Mouse (Mus musculus) forebrain, embryonic 16.5 days (tissue): ENCODE measurements around the gene Lifr. TPM values are rescaled to one million over a fixed set of nuclear protein-coding genes. Genes with fewer than 3 reads are reported as not detected.

Experiments
- ATAC-seq: fragments of 200-750 bp; cut with Nextera tagmentation; 2 replicates; pipeline ENCODE4 v1.8.0; 2017; ENCODE audit warnings: mild to moderate bottlenecking, moderate library complexity
- H3K27ac ChIP-seq: fragments of 300-500 bp; sonication (generic); 2 replicates; pipeline ENCODE4 v1.5.1; 2014; ENCODE audit warnings: low read length, control low read depth
- H3K27me3 ChIP-seq: fragments of 300-500 bp; sonication (generic); replicated peaks from 2 replicates; pipeline ENCODE4 v1.6.1; 2014; ENCODE audit warnings: low read length; ENCODE audit not compliant: control insufficient read depth, insufficient read depth
- H3K36me3 ChIP-seq: fragments of 300-500 bp; sonication (generic); 2 replicates; pipeline ENCODE4 v1.6.1; 2014; ENCODE audit not compliant: control insufficient read depth, insufficient read depth
- H3K4me1 ChIP-seq: fragments of 300-500 bp; sonication (generic); replicated peaks from 2 replicates; pipeline ENCODE4 v1.6.1; 2014; ENCODE audit warnings: low read length; ENCODE audit not compliant: control insufficient read depth, insufficient read depth
- H3K4me2 ChIP-seq: fragments of 300-500 bp; sonication (generic); 2 replicates; pipeline ENCODE4 v1.6.1; 2014; ENCODE audit warnings: mild to moderate bottlenecking, low read length, control low read depth
- H3K4me3 ChIP-seq: fragments of 300-500 bp; sonication (generic); replicated peaks from 2 replicates; pipeline ENCODE4 v1.5.1; 2014; ENCODE audit warnings: mild to moderate bottlenecking, low read length, control low read depth
- H3K9ac ChIP-seq: fragments of 300-500 bp; sonication (generic); replicated peaks from 2 replicates; pipeline ENCODE4 v1.6.1; 2014; ENCODE audit warnings: low read depth, low read length, control low read depth
- H3K9me3 ChIP-seq: fragments of 300-500 bp; sonication (generic); 2 replicates; pipeline ENCODE4 v1.6.1; 2016; ENCODE audit warnings: low read length; ENCODE audit not compliant: control insufficient read depth
- WGBS: fragments of 180-500 bp; shearing (Covaris S2); extraction: QIAGEN DNeasy Blood & Tissue Kit; methylation state at CpG from one replicate; pipeline ENCODE4 v1.1.7; 2014; 5-methylcytosine and 5-hydroxymethylcytosine counted together
- polyA plus RNA-seq: library from polyadenylated mRNA; unstranded; fragments of >200 nt; fragmentation: Nextera tagmentation; extraction: Ambion mirVana; gene quantifications from 2 replicates; pipeline ENCODE4 v1.2.1, GENCODE M21; 2015

Lifr gene
- 7.4 and 9.2 TPM in 2 replicates for polyA plus RNA-seq

GRCm38 (mm10) chr15:7090211-7090765 is at the start of gene Lifr:
Gene Lifr, plus strand, starts transcription at chr15:7090614.
- no peak for ATAC-seq
- no peak within 1 kb of the TSS for H3K4me3 ChIP-seq
- no peaks in the 10 kb centered on the region for H3K27me3 ChIP-seq
- H3K9ac ChIP-seq: no peak within 1 kb of the TSS
- WGBS: 67% methylated on average over 8 of the region's 8 CpGs
- no peak within 1 kb of the TSS for H3K4me2 ChIP-seq
- no peaks in the 10 kb centered on the region for H3K36me3 ChIP-seq
- H3K4me1 ChIP-seq: no peaks in the 10 kb centered on the region
- no peaks in the 10 kb centered on the region for H3K9me3 ChIP-seq
- H3K27ac ChIP-seq: no peak within 1 kb of the TSS

GRCm38 (mm10) chr15:7044081-7044749 is 46.2 kb upstream of the Lifr start:
- no peak overlapping the region for H3K4me2 ChIP-seq
- H3K4me1 ChIP-seq: no peaks in the 10 kb centered on the region
- H3K9me3 ChIP-seq: no peaks in the 10 kb centered on the region
- H3K4me3 ChIP-seq: no peak overlapping the region
- no peaks in the 10 kb centered on the region for H3K27me3 ChIP-seq
- no peak overlapping the region for H3K9ac ChIP-seq
- H3K27ac ChIP-seq: no peak overlapping the region
- WGBS: 83% methylated on average over 11 of the region's 11 CpGs
- H3K36me3 ChIP-seq: no peaks in the 10 kb centered on the region
- no peak for ATAC-seq

GRCm38 (mm10) chr15:7045056-7045455 is 45.4 kb upstream of the Lifr start:
- H3K27ac ChIP-seq: no peak overlapping the region
- WGBS: 93% methylated on average over 4 of the region's 4 CpGs
- ATAC-seq: no peak
- no peaks in the 10 kb centered on the region for H3K4me1 ChIP-seq
- H3K36me3 ChIP-seq: no peaks in the 10 kb centered on the region
- no peak overlapping the region for H3K9ac ChIP-seq
- no peak overlapping the region for H3K4me2 ChIP-seq
- no peaks in the 10 kb centered on the region for H3K27me3 ChIP-seq
- no peaks in the 10 kb centered on the region for H3K9me3 ChIP-seq
- H3K4me3 ChIP-seq: no peak overlapping the region

- H3K9ac ChIP-seq: no peak overlapping the region
- H3K4me3 ChIP-seq: no peak overlapping the region
- H3K4me2 ChIP-seq: no peak overlapping the region
- H3K27me3 ChIP-seq: no peaks in the 10 kb centered on the region
- no peaks in the 10 kb centered on the region for H3K9me3 ChIP-seq
- H3K27ac ChIP-seq: no peak overlapping the region
- H3K4me1 ChIP-seq: no peaks in the 10 kb centered on the region
- no peaks in the 10 kb centered on the region for H3K36me3 ChIP-seq
- ATAC-seq: no peak
- 72% methylated on average over 3 of the region's 3 CpGs for WGBS
Measured at GRCm38 (mm10) chr15:7047931-7048330, 42.5 kb upstream of the Lifr start.

- Histone ChIP-seq H3K9ac (no peak overlapping the region), H3K4me2 (no peak overlapping the region)
- no peak for ATAC-seq
Measured at GRCm38 (mm10) chr15:7048916-7049315, 41.5 kb upstream of the Lifr start.

GRCm38 (mm10) chr15:7051666-7052065 is 38.7 kb upstream of the Lifr start:
- no peaks in the 10 kb centered on the region for H3K4me1 ChIP-seq
- H3K9me3 ChIP-seq: no peaks in the 10 kb centered on the region
- no peak overlapping the region for H3K4me3 ChIP-seq
- no peak overlapping the region for H3K9ac ChIP-seq
- no peak for ATAC-seq
- H3K27ac ChIP-seq: no peak overlapping the region
- no peak overlapping the region for H3K4me2 ChIP-seq
- H3K36me3 ChIP-seq: no peaks in the 10 kb centered on the region
- H3K27me3 ChIP-seq: no peaks in the 10 kb centered on the region
- WGBS: 85% methylated on average over 2 of the region's 2 CpGs

More at GRCm38 (mm10) chr15:7048916-7049315, 41.5 kb upstream of the Lifr start:
- Histone ChIP-seq H3K36me3 (no peaks in the 10 kb centered on the region), H3K27me3 (no peaks in the 10 kb centered on the region), H3K4me3 (no peak overlapping the region), H3K4me1 (no peaks in the 10 kb centered on the region), H3K27ac (no peak overlapping the region), H3K9me3 (no peaks in the 10 kb centered on the region)
- WGBS: 70% methylated on average over 8 of the region's 8 CpGs

GRCm38 (mm10) chr15:7052117-7052516 is 38.3 kb upstream of the Lifr start:
- Histone ChIP-seq H3K27ac (no peak overlapping the region), H3K9ac (no peak overlapping the region)

GRCm38 (mm10) chr15:7056851-7057250 is 33.6 kb upstream of the Lifr start:
- Histone ChIP-seq H3K9ac (no peak overlapping the region), H3K27me3 (no peaks in the 10 kb centered on the region), H3K4me2 (no peak overlapping the region), H3K36me3 (no peaks in the 10 kb centered on the region), H3K9me3 (no peaks in the 10 kb centered on the region), H3K27ac (no peak overlapping the region), H3K4me3 (no peak overlapping the region), H3K4me1 (no peaks in the 10 kb centered on the region; the same call in none of the 2 replicates)
- ATAC-seq: no peak
- WGBS: 21% methylated on average over 3 of the region's 3 CpGs

More at GRCm38 (mm10) chr15:7052117-7052516, 38.3 kb upstream of the Lifr start:
- Histone ChIP-seq H3K27me3 (no peaks in the 10 kb centered on the region), H3K9me3 (no peaks in the 10 kb centered on the region), H3K4me3 (no peak overlapping the region), H3K4me1 (no peaks in the 10 kb centered on the region), H3K36me3 (no peaks in the 10 kb centered on the region), H3K4me2 (no peak overlapping the region)
- ATAC-seq: no peak
- 77% methylated on average over 2 of the region's 2 CpGs for WGBS

- Histone ChIP-seq H3K9ac (no peak overlapping the region), H3K4me2 (no peak overlapping the region), H3K27me3 (no peaks in the 10 kb centered on the region), H3K9me3 (no peaks in the 10 kb centered on the region), H3K36me3 (no peaks in the 10 kb centered on the region), H3K4me3 (no peak overlapping the region), H3K27ac (no peak overlapping the region), H3K4me1 (peaks cover 9% of the 10 kb centered on the region)
- no peak for ATAC-seq
- WGBS: 64% methylated on average over 2 of the region's 2 CpGs
Measured at GRCm38 (mm10) chr15:7060522-7060921, 29.9 kb upstream of the Lifr start.
